Mouse (Mus musculus) heart, postnatal 25 days (tissue): ENCODE measurements around the gene Etv6. TPM values are rescaled to one million over a fixed set of nuclear protein-coding genes. Genes with fewer than 3 reads are reported as not detected.
"Not testable (repeated sequence)": the region's sequence is repeated elsewhere in the genome, so short reads cannot be mapped to it uniquely, and the experiment has no call there.

Source experiments
- DNase-seq: peaks from one replicate; pipeline ENCODE4 v3.0.0; 2022; ENCODE audit warnings: low spot score
- intact Hi-C: fragments of 180-260 bp; cut with DNase I; formaldehyde crosslinking; loops from one replicate; pipeline ENCODE4 v1.15.1; 2025
- total RNA-seq, 2 experiments: library from RNA; stranded (reverse); gene quantifications; 2 replicates each; pipeline ENCODE4 v1.2.3; 2021

The Etv6 gene
- total RNA-seq = 10 to 100 TPM; 11.4 to 13.0 TPM

GRCm38 (mm10) chr6:134035490-134036405 lies at the start of gene Etv6:
Gene Etv6, plus strand, starts transcription at chr6:134035700.
- intact Hi-C loops = loop anchor here (5.0 kb wide), 5 partner anchors 107 to 352 kb away; no protein-coding TSS in a partner anchor
- DNase-seq = peak; percentile 73

- intact Hi-C loops = no loop called here
- DNase-seq = no peak
Observed at GRCm38 (mm10) chr6:133986161-133986560, 49.3 kb upstream of the Etv6 start.

GRCm38 (mm10) chr6:133987068-133987591 lies 48.4 kb upstream of the Etv6 start:
- DNase-seq = no peak
- intact Hi-C loops = no loop called here

GRCm38 (mm10) chr6:133988011-133988410 lies 47.5 kb upstream of the Etv6 start:
- intact Hi-C loops = no loop called here

GRCm38 (mm10) chr6:133997461-133997860 lies 38.0 kb upstream of the Etv6 start:
- DNase-seq = no peak
- intact Hi-C loops = no loop called here

More at GRCm38 (mm10) chr6:133988011-133988410, 47.5 kb upstream of the Etv6 start:
- DNase-seq = no peak

GRCm38 (mm10) chr6:133997935-133998334 lies 37.6 kb upstream of the Etv6 start:
- intact Hi-C loops = no loop called here
- DNase-seq = no peak

- DNase-seq, intact Hi-C loops: not testable (repeated sequence)
Observed at GRCm38 (mm10) chr6:134014488-134015110, 20.9 kb upstream of the Etv6 start.

- intact Hi-C loops = no loop called here
Observed at GRCm38 (mm10) chr6:134018807-134019206, 16.7 kb upstream of the Etv6 start.

GRCm38 (mm10) chr6:134020821-134021220 lies 14.7 kb upstream of the Etv6 start:
- intact Hi-C loops = no loop called here

More at GRCm38 (mm10) chr6:134018807-134019206, 16.7 kb upstream of the Etv6 start:
- no peak for DNase-seq

GRCm38 (mm10) chr6:134026264-134026663 lies 9.2 kb upstream of the Etv6 start:
- intact Hi-C loops = no loop called here
- no peak for DNase-seq

More at GRCm38 (mm10) chr6:134020821-134021220, 14.7 kb upstream of the Etv6 start:
- DNase-seq = no peak

GRCm38 (mm10) chr6:134027022-134027421 lies 8.5 kb upstream of the Etv6 start:
- intact Hi-C loops = no loop called here
- no peak for DNase-seq

- DNase-seq = no peak
- intact Hi-C loops = loop anchor here (5.0 kb wide), 1 partner anchor 65 kb away; no protein-coding TSS in a partner anchor
Observed at GRCm38 (mm10) chr6:134032451-134032850, 3.0 kb upstream of the Etv6 start.

GRCm38 (mm10) chr6:134034436-134034835 lies 1.1 kb upstream of the Etv6 start:
- DNase-seq = no peak
- intact Hi-C loops = loop anchor here (5.0 kb wide), 1 partner anchor 67 kb away; no protein-coding TSS in a partner anchor

- intact Hi-C loops = loop anchor here (5.0 kb wide), 6 partner anchors 68 to 352 kb away; no protein-coding TSS in a partner anchor
Observed at GRCm38 (mm10) chr6:134034904-134035489, 503 bp upstream of the Etv6 start.

GRCm38 (mm10) chr6:134036491-134036911 lies 1.0 kb downstream of the Etv6 start:
- intact Hi-C loops = loop anchor here (5.0 kb wide), 5 partner anchors 106 to 351 kb away; no protein-coding TSS in a partner anchor
- DNase-seq = no peak

More at GRCm38 (mm10) chr6:134034904-134035489, 503 bp upstream of the Etv6 start:
- DNase-seq = peak; percentile 73

- intact Hi-C loops = loop anchor here (5.0 kb wide), 5 partner anchors 105 to 350 kb away; no protein-coding TSS in a partner anchor
- no peak for DNase-seq
Observed at GRCm38 (mm10) chr6:134036951-134037431, 1.5 kb downstream of the Etv6 start.

GRCm38 (mm10) chr6:134037960-134038359 lies 2.5 kb downstream of the Etv6 start:
- intact Hi-C loops = loop anchor here (5.0 kb wide), 5 partner anchors 104 to 349 kb away; no protein-coding TSS in a partner anchor
- DNase-seq = no peak

GRCm38 (mm10) chr6:134038881-134039280 lies 3.4 kb downstream of the Etv6 start:
- intact Hi-C loops = loop anchor here (5.0 kb wide), 5 partner anchors 103 to 348 kb away; no protein-coding TSS in a partner anchor
- DNase-seq = no peak

GRCm38 (mm10) chr6:134039351-134039750 lies 3.9 kb downstream of the Etv6 start:
- no peak for DNase-seq
- intact Hi-C loops = loop anchor here (5.0 kb wide), 5 partner anchors 103 to 348 kb away; no protein-coding TSS in a partner anchor
